Mouse (Mus musculus): ENCODE measurements around the gene Gm6685.
A peak's percentile ranks its signal among the peaks of the same experiment; 100 is the strongest.
"Not testable (repeated sequence)": the region's sequence is repeated elsewhere in the genome, so short reads cannot be mapped to it uniquely, and the experiment has no call there.

Gene Gm6685

GRCm38 (mm10) chr11:28339224-28340150 is at the start of gene Gm6685:
Gm6685 (minus strand) TSS chr11:28339867.
- DNase-seq (ENCODE audit: low read depth, low spot score) = not testable (repeated sequence)

GRCm38 (mm10) chr11:28375891-28376290 is 36.2 kb upstream of the Gm6685 start:
- DNase-seq (ENCODE audit: low read depth, low spot score) = no peak

- no peak for DNase-seq (ENCODE audit: low read depth, low spot score)
Measured at GRCm38 (mm10) chr11:28374636-28375035, 35.0 kb upstream of the Gm6685 start.

GRCm38 (mm10) chr11:28371381-28371780 is 31.7 kb upstream of the Gm6685 start:
- not testable (repeated sequence) for DNase-seq (ENCODE audit: low read depth, low spot score)

- DNase-seq (ENCODE audit: low read depth, low spot score) = no peak
Measured at GRCm38 (mm10) chr11:28365929-28366244, 26.2 kb upstream of the Gm6685 start.

GRCm38 (mm10) chr11:28365209-28365928 is 25.7 kb upstream of the Gm6685 start:
- peak; percentile 8 for DNase-seq (ENCODE audit: low read depth, low spot score)

- no peak for DNase-seq (ENCODE audit: low read depth, low spot score)
Measured at GRCm38 (mm10) chr11:28343465-28343864, 3.8 kb upstream of the Gm6685 start.

GRCm38 (mm10) chr11:28341887-28342286 is 2.2 kb upstream of the Gm6685 start:
- no peak for DNase-seq (ENCODE audit: low read depth, low spot score)

- DNase-seq (ENCODE audit: low read depth, low spot score) = no peak
Measured at GRCm38 (mm10) chr11:28327878-28328277, 11.8 kb downstream of the Gm6685 start.

GRCm38 (mm10) chr11:28313396-28313795 is 26.3 kb downstream of the Gm6685 start:
- DNase-seq (ENCODE audit: low read depth, low spot score) = no peak

GRCm38 (mm10) chr11:28307723-28308122 is 31.9 kb downstream of the Gm6685 start:
- DNase-seq (ENCODE audit: low read depth, low spot score) = no peak

GRCm38 (mm10) chr11:28290440-28290839 is 49.2 kb downstream of the Gm6685 start:
- DNase-seq (ENCODE audit: low read depth, low spot score) = no peak
